Mouse (Mus musculus) left cerebral cortex, adult 9 months (tissue): ENCODE measurements around the gene Gtdc1.

Experiments used
- DNase-seq, 2 experiments: peaks; one replicate each; pipeline ENCODE4 v3.0.0; 2022; ENCODE audit warnings: low spot score in 2 of 2

Gtdc1 gene

DNA sequence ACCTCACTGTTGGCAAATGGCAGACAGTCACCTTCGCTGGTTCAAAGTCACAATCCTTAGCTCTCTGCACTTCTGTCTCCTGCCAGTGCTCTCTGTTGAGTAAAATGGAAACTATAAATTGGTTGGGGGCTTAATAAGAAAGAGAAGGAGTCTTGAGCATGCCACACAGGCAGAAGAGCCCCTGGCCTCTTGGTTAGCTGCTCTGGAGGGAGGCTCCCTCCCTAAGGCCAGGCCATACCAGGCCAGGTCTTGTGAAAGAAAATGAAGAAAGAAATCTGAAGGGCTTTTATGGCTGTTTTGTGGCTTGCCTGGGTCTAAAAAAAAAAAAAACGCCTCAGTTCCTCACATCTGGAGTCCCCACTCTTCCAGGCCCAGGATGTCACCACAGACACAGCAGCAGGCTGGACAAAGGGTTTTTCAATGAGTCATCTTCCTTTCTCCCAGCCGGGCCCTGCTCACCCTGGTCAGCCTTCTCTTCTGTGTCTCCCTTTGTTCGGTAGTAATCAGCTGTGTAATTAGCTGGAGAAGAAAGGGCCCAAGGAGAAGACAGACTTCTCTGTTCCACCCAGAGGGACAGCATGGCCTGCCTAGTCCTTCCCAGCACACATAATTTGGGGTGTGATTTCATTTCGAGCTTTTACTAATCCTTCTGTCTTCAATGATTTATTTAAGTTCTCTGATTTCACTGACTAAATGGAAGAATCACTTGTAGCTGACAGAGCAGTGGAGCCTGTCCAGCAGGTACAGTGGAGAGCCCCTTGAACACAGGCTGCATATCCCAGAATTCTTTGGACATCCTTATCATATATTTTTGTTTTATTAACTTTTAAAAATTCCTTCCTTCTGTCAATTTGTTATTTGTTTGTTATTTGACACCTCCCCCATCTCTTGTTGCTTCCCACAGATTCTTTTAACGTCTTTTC is 401.1 kb downstream of the Gtdc1 start:
- DNase-seq = peak; percentile 20 to 46

- DNase-seq = no peak
These were observed 402.1 kb downstream of the Gtdc1 start for GRCm38 (mm10) chr2:44525187-44525919.

- no peak for DNase-seq
These were observed 408.2 kb downstream of the Gtdc1 start for GRCm38 (mm10) chr2:44519236-44519635.

GRCm38 (mm10) chr2:44518085-44518484 is 409.4 kb downstream of the Gtdc1 start:
- no peak for DNase-seq
